Mouse (Mus musculus) lung, adult 18-20 months (tissue): ENCODE data around the gene Ndufa7.
A peak's percentile ranks its signal among the peaks of the same experiment; 100 is the strongest.

Source experiments
- DNase-seq, 2 experiments: peaks; one replicate each; pipeline ENCODE4 v3.0.0; 2022; ENCODE audit warnings: mixed read lengths in 2 of 2

The Ndufa7 gene

DNA sequence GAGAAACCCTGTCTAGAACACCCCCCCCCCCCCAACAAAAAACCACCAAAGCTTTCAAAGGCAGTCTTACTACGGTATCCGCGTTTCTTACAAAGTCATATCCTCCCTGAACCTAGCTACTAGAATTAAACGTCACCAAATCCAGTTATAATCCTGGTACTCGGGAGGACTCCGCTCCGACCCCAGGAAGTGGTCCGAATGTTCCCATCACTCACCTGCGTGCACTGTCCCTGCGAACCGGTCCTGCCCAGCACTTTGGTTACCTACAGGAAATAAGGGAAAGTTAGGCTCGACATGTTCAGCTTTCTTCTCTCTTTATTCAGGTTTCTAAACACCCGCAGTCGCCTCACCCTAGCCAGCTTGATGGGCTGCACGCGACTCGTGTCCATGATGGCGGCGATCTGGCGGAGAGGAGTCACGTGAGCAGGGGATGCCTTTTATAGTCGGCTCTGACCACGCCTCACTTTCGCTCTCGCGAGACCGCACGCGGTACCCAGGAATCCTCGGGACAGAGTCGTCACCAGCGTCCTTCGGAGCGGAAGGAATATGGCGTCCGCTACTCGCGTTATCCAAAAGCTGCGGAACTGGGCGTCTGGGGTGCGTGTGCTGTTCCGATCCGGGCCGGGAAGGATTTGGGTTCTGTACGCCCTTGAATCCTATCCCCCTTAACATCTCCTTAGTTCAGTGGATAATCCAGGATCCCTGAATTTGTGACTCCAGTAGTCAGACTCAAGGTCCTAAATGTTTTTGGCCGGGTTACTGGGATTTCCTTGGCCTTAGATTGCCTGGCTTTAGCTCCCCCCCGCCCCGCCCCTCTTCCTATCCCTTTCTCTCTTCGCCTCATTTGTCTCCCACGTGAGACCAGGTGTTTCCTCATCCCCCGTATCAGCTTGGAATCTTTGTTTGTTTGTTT, at the start of gene Ndufa7, which contains the start of gene Rps28:
Gene Ndufa7, plus strand, starts transcription at position 489 of the 913 bp plus-strand sequence.
Gene Rps28, minus strand, starts transcription at position 479 of the 913 bp plus-strand sequence.
- DNase-seq: peak; percentile 98 to 99

DNA sequence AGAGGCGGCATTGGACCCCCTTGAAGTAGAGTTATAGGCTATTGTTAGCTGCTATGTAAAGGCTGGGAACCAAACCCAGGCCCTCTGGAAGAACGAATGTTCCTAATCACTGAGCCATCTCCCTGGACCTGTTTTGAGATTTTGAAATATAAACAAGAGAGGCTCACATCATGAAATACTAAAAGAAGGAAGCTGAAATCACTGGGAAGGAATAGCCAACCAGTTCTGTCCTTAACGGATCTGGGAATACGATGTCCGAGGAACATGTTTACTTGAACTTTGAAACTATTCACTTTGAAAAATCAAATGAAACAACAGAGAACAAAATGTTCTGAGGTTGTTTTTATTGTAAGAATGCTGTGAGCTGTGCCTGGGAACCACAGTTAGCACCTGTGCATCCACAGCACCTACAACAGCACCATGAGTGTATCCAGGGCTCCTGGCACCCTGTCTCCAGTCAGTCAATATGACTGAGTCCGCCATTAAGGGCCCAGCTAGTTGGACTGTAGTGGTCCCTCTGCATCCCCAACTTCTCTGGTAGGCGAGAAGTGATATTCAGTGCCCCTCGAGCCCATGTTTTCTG, 49.7 kb upstream of the Ndufa7 start:
- DNase-seq: no peak

DNA sequence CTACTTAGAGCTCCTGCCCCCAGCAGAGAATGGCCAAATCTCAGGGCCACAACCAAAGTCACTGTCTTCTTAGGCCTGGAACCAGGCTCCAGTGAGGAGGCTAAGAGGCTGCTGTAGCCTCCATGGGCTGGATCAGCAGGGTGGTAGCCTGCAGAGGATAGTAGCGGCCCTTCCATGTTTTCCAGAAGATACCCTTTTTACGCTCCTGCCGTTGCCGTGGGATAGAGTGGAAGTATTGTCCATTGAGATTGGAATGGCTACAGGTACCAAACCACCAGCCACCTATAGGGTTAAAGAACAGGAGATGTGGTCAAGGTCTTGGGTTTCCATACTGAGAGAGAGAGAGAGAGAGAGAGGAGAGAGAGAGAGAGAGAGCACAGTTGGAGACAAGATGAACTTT, 49.1 kb upstream of the Ndufa7 start:
- DNase-seq: no peak

DNA sequence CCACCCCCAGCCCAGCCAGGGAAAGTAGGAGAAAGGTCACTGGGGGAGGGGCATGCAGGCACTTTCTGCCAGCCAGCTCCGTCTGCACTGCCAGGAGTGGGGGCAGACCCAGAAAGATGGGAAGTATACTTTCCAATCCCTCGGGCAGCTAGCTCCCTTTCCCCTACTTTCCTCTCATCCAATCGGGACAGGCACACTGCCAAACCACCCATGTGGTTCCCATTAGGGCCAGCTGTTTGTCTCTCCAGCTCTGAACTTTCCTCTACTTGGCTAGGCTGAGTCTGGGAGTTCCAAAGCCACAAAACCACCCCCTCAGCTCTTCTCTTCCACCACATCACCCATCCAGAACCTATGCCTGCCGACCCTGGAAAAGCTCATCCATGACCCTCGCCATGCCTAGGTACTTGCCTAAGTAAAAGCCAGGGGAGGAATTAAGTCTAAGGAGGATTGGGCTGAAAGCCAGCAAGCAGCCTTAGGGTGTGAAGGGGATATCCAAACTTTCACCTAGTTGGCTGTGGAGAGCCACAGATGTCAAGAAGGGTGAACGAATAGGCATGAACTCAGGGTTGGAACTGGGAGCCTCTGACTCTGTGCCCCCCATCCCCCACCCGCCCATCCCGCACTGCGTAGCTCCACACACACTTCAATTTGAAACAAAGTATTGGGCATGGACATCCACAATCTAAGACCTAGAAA, 45.0 kb upstream of the Ndufa7 start:
- DNase-seq: peak; percentile 94 to 96

DNA sequence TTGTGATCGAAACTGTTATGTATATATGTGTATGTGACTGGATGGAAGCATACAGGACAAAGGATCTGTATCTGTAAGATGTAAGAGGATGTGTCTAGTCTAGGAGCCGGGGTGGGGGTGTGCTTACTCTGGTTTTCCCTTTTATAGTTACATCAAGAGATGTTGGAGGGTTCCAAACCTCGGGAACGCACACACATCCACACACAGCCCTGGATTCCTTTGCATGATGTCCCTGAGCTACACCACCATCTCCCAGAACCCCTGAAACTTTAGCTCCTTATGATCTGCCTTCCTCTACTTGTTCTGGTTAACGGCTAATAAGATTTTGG, 44.4 kb upstream of the Ndufa7 start:
- no peak for DNase-seq

DNA sequence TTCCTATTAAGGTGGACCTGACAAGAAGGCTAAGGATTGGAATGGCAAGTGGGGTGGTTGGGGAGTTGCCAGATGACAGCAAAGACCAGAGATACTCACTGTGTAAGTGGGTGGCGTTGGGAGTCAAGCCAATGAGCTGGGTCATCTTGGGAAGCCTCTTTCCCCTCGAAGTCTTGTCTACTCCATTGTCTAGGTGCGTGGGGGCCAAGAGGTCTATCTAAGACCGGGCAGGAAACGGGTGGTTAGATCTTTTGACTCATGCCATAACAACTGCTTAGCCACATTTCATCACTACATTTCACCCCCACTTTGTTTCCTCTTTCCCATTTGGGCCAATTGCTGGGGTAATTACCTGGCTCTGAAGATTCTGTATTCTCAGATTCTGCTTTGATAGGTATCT, 43.9 kb upstream of the Ndufa7 start:
- DNase-seq: peak; percentile 62 to 67

DNA sequence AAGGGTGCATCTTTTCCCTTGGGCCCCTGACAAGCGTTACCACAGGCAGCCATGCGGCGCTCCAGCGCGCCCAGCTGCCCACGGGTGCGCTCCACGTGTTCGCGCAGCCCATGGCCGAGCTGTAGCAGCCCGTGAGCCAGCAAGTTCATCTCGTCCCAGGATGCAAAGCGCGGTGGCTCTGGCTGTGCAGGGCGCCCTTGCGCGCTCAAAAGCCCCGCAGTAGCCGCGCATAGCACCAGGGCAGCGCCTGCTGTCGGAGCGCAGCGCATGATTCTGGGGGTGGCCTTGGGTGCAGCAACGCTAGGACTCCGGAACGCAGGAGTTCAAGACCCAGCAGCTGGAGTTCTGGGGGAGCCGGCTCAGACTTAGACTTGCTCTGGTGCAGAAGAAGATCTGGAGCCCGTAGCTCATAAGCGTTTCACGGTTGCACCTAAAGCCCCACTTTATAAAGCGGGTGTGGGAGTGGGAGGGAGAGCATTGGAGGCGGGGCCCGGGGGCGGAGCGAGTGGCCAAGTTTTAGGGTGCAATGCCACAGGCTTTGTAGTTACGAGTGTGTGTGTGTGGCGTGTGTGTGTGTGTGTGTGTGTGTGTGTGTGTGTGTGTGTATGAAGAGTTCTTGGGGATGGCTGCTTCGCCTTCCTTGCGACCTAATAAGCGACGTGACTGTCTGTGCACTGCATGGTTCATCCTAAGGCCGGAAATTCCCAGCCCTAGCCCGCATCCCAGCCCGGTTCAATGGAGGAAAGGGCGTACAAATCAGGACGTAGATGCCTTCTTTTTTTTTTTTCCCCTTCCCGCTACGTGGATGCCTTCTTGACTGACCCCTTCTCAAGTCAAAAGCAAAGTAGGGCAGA, 43.0 kb upstream of the Ndufa7 start, which contains the start of gene Angptl4:
Gene Angptl4, minus strand, starts transcription at position 707 of the 854 bp plus-strand sequence.
- peak; percentile 84 to 85 for DNase-seq

DNA sequence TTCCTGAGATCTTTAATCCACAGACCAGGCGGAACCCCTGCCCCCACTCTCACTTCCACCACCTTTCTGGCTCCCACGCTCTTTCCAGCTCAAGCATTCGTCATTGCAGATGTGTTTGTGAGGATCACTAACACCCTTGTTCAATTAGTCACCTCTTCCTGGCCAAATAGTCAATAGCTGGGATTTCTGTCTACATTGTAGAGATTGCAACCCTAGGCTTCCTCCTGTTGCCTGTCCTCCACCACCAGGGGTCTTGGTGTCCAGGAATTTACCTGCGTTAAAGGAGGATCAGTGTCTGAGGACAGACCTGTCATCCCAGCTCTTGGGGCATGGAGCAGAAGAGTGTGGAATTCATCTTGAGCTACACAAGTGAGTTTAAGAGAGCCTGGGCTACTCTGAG, 42.3 kb upstream of the Ndufa7 start:
- DNase-seq: no peak

DNA sequence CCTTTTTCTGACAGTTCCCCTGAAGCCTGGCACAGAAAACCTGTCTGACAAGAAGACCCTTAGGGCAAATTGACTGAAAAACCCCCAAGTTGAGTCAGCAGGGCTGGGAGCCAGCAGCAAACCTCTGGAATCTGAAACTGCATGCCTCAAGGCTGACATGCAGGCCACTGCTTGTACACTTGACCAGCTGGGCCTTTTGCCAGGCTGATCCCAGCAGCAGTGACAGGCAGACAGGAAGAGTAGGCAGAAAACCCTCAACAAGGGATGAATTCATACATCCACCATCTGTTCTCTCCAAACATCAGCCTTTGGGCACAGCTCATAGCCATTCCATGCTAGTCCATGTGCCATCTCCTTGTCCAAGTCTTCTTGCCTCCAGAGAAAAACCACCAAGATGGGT, 41.0 kb upstream of the Ndufa7 start:
- DNase-seq: peak; percentile 88 to 91

DNA sequence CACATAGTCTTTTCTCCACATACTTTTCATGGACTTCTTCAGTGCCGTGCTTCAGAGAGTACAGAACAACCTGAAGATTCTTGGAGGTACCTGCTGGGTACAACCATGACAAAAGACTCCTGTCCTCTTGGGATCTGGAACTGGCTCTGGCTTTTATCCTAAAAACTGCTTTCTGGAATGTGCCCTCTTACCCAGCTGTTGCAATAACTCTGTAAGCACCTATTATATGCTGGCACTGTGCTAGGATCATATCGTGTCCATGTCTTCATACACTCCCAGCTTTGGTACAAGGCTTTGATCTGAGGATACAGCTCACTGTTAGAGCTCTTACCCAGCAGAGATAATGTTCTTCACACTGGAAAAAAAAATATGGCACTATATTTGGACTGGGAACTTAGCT, 39.4 kb upstream of the Ndufa7 start:
- DNase-seq: peak in 1 of 2 experiments; percentile 15

DNA sequence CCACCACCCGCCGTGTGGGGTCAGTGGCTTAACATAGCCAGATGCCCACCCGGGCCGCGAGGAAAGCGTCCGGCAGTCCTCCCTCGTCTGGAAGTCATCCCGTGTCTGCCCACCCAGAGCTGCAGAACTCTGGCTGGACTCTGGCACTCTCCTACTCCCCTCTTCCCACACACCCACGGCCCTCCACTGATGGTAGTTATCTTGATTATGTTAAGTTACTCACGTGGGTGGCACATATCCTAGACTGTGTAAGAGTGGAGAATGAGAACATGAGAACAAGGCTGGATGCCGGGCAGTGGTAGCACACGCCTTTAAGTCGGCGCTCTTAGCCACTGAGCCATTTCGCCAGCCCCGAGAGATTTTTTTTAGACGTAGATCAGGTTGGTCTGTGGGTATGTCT, 38.0 kb upstream of the Ndufa7 start:
- DNase-seq: no peak

DNA sequence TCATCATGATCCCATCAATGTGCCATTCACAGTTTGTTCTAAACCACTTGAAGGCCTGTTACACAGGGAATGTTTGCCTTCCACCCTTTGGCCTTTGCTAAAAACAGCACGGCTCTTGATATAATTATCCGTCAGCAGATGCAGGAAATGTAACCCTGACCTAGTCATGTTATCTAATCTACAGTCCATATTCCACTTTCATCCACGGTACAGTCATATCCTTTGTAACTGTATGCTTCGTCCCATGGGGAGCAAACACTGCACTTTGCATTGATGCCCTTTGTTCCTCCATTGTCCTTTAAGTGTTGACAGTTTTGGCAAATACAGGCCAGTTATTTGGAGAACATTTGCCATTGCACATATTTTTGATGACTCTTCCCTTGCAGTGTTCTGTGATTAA, 35.6 kb upstream of the Ndufa7 start:
- DNase-seq: no peak

DNA sequence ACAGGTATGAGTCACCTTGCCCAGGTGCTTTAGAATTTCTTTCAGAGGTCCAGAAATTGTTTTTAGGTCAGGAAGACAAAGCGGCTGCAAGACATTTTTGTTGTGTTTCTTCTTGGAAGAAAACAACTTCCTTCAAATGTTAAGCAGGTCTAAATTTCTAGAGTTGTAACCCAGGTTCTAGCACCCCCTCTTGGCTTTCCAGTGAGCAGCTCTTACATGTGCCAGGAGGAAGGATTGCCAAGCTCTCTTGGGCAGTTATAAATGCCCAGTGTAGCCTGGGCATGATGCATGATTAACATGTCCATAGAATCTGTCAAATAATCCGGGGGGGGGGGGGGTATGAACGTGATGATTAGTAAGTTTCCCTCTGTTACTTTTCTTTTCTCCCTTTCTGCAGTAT, 26.1 kb upstream of the Ndufa7 start:
- DNase-seq: no peak

DNA sequence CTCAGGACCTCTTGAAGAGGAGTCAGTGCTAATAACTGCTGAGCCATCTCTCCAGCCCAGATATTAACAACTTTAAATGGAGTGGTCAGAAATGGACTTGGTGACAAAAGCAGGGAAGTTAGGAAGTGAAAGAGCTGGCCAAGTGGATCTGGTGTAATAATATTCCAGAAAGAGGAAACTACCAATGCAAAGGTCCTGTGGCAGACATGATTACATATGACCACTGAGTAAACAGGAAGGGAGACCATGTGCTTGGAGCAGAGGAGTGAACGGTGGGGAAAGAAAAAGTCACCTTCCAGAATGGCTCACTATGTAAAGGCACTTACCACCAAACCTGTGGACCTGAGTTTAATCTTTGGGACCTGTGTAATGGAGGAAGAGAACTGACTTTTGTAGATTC, 25.1 kb upstream of the Ndufa7 start:
- no peak for DNase-seq

DNA sequence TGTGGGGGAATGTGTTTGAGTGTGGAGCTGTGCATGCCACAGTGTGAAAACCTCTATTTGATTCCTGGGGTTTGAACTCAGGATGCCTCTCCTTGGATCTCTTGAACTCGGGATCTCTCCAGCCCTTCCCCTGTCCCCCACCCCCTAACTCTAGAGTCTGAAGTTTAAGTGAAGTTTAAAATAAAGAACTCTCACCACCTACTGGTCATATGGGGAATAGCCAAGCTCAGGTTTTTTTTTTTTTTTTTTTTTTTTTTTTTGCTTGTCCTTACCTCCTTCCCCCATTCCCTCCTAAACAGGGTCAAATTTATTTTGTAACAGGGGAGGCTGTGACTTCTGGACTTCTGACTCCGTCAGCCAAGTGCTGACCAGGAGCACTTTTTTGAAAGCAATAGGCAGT, 22.2 kb upstream of the Ndufa7 start:
- no peak for DNase-seq

DNA sequence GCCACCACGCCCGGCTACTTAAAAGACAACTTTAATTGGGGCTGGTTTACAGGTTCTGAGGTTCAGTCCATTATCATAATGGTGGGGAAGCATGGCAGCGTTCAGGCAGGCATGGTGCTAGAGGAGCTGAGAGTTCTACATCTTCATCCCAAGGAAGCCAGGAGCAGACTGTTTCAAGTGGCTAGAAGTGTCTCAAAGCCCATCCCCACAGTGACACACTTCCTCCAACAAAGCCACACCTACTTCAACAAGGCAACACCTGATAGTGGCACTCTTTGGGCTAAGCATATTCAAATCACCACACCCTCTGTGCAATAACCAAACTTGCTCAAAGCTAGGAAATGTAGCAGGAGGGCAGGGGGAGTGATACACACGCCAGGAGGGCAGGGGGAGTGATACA, 20.2 kb upstream of the Ndufa7 start:
- peak; percentile 53 to 65 for DNase-seq

DNA sequence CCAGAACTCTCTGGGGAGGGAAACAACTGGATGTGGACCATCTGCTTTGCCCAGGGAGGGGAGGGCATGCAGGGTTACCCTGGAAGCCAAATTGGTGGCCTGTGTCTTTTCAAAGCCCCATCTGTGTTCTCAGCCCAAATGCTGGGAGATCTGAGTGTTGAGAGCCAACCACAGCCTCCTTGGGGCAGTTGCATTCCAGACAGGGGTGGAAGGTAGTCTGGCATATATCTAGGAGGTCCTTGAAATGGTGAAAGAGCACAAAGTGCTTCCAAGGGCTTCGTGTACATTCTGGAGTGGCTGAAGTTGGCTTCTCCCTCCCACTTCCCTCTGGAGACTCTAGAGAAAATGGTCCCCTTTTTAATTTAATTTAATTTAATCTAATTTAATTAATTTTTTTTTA, 19.6 kb upstream of the Ndufa7 start:
- DNase-seq: peak; percentile 67 to 73

DNA sequence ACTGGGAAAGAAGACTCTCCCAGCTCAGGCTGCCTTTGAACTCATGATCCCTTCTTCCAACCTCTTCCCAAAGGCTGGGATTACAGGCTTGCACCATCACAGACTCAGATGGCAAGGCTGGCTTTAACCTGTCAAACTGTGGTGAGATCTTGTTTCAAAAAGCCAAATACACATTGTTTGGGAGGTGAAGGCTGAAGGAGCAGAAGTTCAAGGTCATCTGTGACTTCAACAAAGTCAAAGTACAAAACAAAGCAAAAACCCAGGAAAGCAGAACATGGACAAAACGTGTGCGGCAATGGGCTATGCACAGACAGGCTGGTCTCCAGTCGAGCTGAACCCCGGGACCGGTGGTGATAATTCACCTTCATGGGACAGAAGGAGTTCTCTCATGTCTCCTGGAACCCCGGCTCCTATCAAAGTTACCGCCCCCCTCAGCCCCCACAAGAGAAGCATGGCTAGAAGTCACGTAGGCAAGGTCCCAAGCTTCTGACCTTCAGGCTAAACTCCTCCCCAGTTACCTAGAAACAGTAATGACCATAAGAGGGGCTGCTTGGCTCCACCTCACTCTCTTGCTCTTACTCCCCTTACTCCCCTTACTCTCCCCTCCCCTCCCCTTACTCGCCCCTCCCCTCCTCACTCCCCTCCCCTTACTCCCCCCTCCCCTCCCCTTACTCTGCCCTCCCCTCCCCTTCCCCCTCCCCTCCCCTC, 17.0 kb upstream of the Ndufa7 start:
- no peak for DNase-seq

DNA sequence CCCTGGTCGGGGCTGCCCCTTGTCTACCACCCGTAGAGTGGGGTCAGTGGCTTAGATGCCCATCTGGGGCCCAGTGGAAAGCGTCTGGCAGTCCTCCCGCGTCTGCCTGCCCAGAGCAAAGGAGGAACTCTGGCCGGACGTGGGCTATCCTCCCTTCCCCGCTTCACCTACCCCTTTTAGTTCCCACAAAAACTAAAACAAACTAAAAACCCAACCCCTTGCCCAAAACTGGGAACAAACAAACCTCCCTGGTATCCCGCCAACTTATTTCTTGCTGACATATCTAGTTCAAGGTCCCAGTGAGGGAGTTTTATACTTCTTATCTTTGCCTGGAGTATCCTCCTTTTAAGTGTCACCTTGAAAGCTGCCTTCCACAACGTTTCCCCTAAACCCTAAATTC, 16.2 kb upstream of the Ndufa7 start:
- no peak for DNase-seq

DNA sequence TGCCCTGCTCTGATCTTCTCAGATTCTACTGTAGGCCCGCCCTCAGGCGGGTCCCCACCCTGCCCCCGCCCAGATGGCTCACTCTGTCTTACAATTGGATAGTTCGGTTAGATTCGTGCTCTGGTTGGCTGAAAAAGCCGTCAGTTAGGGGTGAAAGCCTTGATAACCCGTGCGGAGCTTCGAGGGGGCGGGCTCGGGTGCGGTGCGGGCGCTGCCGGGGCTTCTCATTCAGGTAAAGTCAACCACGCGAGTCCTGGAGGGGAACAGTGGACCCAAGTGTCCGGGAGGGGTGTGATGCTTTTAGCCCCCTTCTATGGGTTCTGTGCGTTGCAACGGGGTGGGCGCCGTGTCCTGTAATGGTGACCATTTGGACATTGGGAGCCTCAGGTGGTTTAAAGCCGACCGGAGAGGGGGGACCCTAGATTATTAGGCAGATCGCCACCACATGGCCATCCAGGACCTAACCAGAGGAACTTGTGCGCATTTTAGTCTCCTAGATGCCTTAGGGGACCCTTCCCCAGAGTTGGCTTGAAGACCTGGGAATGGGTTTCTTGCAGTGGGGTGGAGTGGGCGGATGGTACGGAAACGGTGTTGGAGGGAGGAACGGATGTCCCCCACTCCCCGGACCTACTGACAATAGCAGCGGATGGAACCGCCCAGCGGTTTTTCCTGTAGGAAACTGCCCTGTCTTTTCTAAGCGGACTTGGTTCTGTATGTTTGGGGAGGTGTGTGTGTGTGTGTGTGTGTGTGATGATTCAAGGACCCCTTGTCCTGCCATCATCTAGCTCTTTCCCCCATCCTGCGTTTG, 13.8 kb upstream of the Ndufa7 start, which contains the start of gene Kank3:
Gene Kank3, plus strand, starts transcription at position 186 of the 808 bp plus-strand sequence.
- DNase-seq: peak; percentile 95 to 96

DNA sequence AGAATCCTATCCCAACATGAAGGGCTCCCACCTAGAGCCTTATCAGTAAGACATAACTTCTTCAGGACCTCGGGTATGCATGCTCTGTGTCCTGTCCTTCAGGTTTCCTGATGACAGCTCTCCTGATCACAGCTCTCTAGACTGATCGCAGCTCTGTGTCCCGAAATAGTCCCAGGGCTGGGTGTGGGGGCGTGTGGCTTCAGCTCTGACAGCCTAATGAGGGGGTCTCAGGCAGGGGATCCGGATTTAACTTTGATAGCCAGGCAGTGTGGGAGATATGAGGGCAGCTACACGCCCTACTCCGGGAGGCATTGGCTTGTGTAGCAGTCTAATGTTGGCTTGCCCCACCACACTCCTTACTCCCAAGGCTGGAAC, 13.2 kb upstream of the Ndufa7 start:
- no peak for DNase-seq
